Mouse (Mus musculus) limb, embryonic 13.5 days (tissue): ENCODE data around the gene St6galnac3. TPM values are rescaled to one million over a fixed set of nuclear protein-coding genes. Genes with fewer than 3 reads are reported as not detected.

Experiments used
- ATAC-seq: fragments of 200-750 bp; cut with Nextera tagmentation; 2 replicates; pipeline ENCODE4 v1.8.0; 2017; ENCODE audit warnings: low read depth, moderate number of reproducible peaks, moderate TSS enrichment; ENCODE audit not compliant: low FRiP score
- H3K27ac ChIP-seq: fragments of 300-500 bp; sonication (generic); 2 replicates; pipeline ENCODE4 v1.5.1; 2015; ENCODE audit warnings: inconsistent platforms, mild to moderate bottlenecking, moderate library complexity
- H3K27me3 ChIP-seq: fragments of 300-500 bp; sonication (generic); 2 replicates; pipeline ENCODE4 v1.6.1; 2015; ENCODE audit warnings: mild to moderate bottlenecking, inconsistent platforms
- H3K36me3 ChIP-seq: fragments of 300-500 bp; sonication (generic); 2 replicates; pipeline ENCODE4 v1.6.1; 2015; ENCODE audit warnings: inconsistent platforms, mild to moderate bottlenecking, moderate library complexity
- H3K4me1 ChIP-seq: fragments of 300-500 bp; sonication (generic); 2 replicates; pipeline ENCODE4 v1.6.1; 2015; ENCODE audit warnings: inconsistent platforms
- H3K4me2 ChIP-seq: fragments of 300-500 bp; sonication (generic); replicated peaks from 2 replicates; pipeline ENCODE4 v1.6.1; 2015; ENCODE audit warnings: inconsistent platforms, mild to moderate bottlenecking, moderate library complexity
- H3K4me3 ChIP-seq: fragments of 300-500 bp; sonication (generic); 2 replicates; pipeline ENCODE4 v1.5.1; 2015; ENCODE audit warnings: moderate library complexity, mild to moderate bottlenecking, inconsistent platforms
- H3K9ac ChIP-seq: fragments of 300-500 bp; sonication (generic); 2 replicates; pipeline ENCODE4 v1.6.1; 2015; ENCODE audit warnings: mild to moderate bottlenecking, inconsistent platforms
- H3K9me3 ChIP-seq: fragments of 300-500 bp; sonication (generic); 2 replicates; pipeline ENCODE4 v1.6.1; 2016; ENCODE audit warnings: inconsistent platforms
- WGBS: fragments of 180-500 bp; shearing (Covaris S2); methylation state at CpG from one replicate; pipeline ENCODE4 v1.1.7; 2015; 5-methylcytosine and 5-hydroxymethylcytosine counted together
- polyA plus RNA-seq: library from polyadenylated mRNA; unstranded; fragments of >200 nt; fragmentation: Nextera tagmentation; extraction: Ambion mirVana; gene quantifications from 2 replicates; pipeline ENCODE4 v1.2.1, GENCODE M21; 2015

St6galnac3 gene
- polyA plus RNA-seq, 1 experiment from 2014 or later, result 53.7 TPM

DNA sequence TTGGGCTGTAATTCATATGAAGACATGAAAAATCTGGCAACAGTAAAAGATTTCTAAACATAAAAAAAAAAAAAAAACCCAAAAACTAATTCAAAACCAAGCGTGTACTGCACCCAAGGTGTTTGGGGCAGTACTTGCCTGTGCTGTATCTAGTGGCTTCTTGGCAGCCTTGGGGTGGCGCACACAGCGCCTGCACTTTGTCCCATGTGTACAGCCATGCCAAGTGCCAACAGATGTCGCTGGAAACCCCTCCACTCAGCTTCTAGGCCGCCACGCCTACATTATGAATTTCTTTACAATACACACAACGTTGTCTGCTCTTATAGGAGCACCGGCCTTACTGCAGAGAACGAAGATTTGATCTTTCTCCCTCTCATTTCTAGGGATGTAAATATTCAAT is 130.4 kb downstream of the St6galnac3 start:
- H3K4me2 ChIP-seq, result no peak overlapping the region
- H3K4me3 ChIP-seq, result no peak overlapping the region
- peaks cover 15% of the 10 kb centered on the region; the same call in 1 of the 2 replicates for H3K4me1 ChIP-seq
- 81% methylated on average over 9 of the region's 9 CpGs for WGBS
- no peaks in the 10 kb centered on the region for H3K36me3 ChIP-seq
- ATAC-seq, result no peak
- no peaks in the 10 kb centered on the region for H3K9me3 ChIP-seq
- H3K27ac ChIP-seq, result no peak overlapping the region
- H3K27me3 ChIP-seq, result 0 out of 2 replicates have a peak, but pooled peaks cover under 1% of the 10 kb centered on the region
- H3K9ac ChIP-seq, result no peak overlapping the region

DNA sequence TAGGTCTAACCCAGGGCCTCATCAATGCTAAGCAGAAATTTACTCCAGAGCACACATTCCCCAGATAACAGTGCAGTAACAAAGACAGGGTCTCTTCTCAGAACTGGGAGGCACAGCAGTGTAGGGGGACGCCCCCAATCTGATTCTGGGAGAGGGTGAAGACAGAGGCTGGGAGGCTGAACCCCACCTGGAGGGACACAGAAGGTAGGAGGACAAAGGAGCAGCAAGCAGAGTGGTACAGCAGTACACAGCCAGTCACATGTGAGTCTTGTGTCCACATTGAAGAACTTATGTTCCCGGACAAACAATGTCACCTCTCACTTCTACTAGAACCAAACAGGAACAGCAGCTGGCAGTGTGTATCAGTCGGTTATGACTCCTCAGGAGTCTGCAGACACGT is 131.0 kb downstream of the St6galnac3 start:
- 77% methylated on average over 4 of the region's 4 CpGs for WGBS
- H3K27me3 ChIP-seq, result 0 out of 2 replicates have a peak, but pooled peaks cover 5% of the 10 kb centered on the region
- no peak for ATAC-seq

DNA sequence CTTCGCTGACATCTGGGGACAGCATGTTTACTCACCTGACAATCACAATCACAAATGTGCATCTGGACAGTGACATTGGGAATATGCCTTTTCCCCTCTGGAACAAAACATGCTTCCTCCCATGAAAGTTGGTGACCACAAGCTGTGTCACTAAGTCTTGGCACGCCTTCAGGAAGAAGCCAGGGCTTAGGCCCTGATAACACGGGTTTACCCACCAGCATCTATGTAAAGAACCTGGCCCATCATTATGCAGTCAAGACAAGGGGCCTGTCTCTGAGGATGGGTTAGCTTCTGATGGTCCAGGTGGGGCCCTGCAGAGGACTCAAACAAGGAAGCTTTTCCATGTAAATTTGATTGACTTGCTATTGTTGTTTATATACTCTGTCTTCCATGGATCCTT is 131.9 kb downstream of the St6galnac3 start:
- Histone ChIP-seq H3K36me3 (no peaks in the 10 kb centered on the region), H3K9me3 (no peaks in the 10 kb centered on the region), H3K27me3 (0 out of 2 replicates have a peak, but pooled peaks cover 5% of the 10 kb centered on the region), H3K4me1 (peaks cover 15% of the 10 kb centered on the region; the same call in 1 of the 2 replicates), H3K4me3 (no peak overlapping the region), H3K4me2 (no peak overlapping the region), H3K9ac (no peak overlapping the region), H3K27ac (no peak overlapping the region)
- WGBS, result 89% methylated on average over 3 of the region's 3 CpGs
- no peak for ATAC-seq

More for the DNA sequence above, 131.0 kb downstream of the St6galnac3 start:
- Histone ChIP-seq H3K9ac (no peak overlapping the region), H3K4me1 (peaks cover 15% of the 10 kb centered on the region; the same call in 1 of the 2 replicates), H3K36me3 (no peaks in the 10 kb centered on the region), H3K9me3 (no peaks in the 10 kb centered on the region), H3K4me2 (no peak overlapping the region), H3K27ac (no peak overlapping the region), H3K4me3 (no peak overlapping the region)

DNA sequence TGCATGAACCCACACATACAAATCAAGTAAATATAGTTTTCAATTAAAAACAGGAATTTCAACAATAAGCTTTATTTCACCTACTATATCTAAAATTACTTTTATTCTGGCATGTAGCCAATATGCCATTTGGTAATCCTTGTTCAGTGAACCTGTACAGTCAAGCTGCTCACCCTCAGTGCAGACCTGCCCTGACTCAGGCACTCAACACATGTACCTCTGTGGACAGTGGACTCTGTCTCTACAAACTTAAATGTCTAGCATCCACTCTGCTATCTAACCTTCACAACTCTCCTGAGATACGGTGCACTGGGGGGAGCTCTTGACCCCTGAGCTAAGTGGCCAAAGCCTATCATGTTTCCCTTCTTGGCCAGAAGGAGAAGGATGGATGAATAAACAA is 137.4 kb downstream of the St6galnac3 start:
- Histone ChIP-seq H3K9ac (no peak overlapping the region), H3K4me1 (peaks cover 28% of the 10 kb centered on the region), H3K27me3 (0 out of 2 replicates have a peak, but pooled peaks cover 5% of the 10 kb centered on the region), H3K27ac (no peak overlapping the region), H3K4me3 (no peak overlapping the region), H3K9me3 (no peaks in the 10 kb centered on the region), H3K4me2 (no peak overlapping the region), H3K36me3 (no peaks in the 10 kb centered on the region)
- ATAC-seq, result no peak
- 79% methylated on average over 1 of the region's 1 CpGs for WGBS

DNA sequence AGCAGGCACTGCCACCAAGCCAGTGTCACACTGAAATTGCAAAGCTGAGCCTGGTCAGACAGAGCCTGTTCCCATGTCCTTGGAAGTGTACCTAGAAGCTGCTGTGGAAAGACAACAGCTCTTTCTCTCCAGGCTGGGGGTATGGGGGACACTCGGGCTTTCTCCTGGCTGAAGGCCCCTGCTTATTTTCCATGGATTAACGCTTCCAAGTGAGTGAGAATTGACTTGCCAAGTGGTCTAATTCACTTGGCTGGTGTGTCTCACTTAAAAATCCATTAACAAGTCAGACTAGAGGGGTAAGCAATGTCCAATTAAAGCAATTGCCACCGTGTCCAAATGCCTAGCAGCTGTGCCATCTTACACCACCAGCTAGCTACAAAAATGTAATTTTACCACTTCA is 140.1 kb downstream of the St6galnac3 start:
- Histone ChIP-seq H3K36me3 (no peaks in the 10 kb centered on the region), H3K9ac (no peak overlapping the region), H3K27me3 (0 out of 2 replicates have a peak, but pooled peaks cover 5% of the 10 kb centered on the region), H3K4me1 (peaks cover 22% of the 10 kb centered on the region), H3K4me2 (no peak overlapping the region), H3K9me3 (no peaks in the 10 kb centered on the region), H3K27ac (no peak overlapping the region; the same call in 1 of the 2 replicates), H3K4me3 (no peak overlapping the region)
- 35% methylated on average over 3 of the region's 3 CpGs for WGBS
- ATAC-seq, result no peak

DNA sequence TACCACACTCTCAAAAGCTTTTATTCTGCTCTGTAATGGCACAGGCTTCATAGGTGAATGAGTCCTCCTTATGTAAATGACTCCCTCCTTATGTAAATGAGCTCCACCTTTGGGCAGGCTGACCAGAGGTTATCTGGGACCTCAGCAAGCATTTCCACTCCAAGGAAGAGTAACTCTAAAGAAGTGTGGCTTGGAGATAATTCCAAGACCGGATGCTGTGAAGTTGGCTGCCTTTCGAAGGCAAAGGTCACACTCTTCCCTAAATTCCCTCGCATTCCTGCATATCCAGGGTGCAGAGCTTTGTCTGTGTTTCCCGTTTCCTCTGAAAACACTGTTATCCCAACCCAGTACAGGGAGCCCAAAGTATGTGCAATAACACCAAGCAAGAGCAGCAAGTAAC is 142.9 kb downstream of the St6galnac3 start:
- no peaks in the 10 kb centered on the region for H3K27me3 ChIP-seq
- no peak overlapping the region for H3K9ac ChIP-seq
- 54% methylated on average over 4 of the region's 4 CpGs for WGBS
- peaks cover 18% of the 10 kb centered on the region for H3K4me1 ChIP-seq
- H3K4me2 ChIP-seq, result no peak overlapping the region
- peaks cover 6% of the 10 kb centered on the region; the same call in 1 of the 2 replicates for H3K9me3 ChIP-seq
- H3K4me3 ChIP-seq, result no peak overlapping the region
- no peaks in the 10 kb centered on the region for H3K36me3 ChIP-seq
- no peak overlapping the region for H3K27ac ChIP-seq
- no peak for ATAC-seq

DNA sequence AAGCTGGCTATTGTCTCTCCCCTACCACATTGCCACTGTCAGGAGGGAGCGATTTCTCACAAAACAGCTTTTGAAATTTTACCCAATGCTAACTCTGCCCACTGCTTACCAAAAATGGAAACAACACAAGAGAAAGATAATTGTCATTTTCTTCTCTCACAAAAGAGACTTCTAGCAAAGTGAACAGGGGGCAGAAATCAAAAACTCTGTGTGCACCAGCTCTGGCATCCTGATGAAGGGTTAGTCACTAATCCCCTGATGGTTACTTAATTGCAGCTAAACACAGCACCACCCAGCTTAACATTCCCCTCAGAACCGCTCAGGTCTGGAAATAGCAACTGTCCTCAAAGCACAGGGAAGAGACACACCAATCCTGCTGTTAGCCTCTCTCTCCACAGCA is 144.3 kb downstream of the St6galnac3 start:
- Histone ChIP-seq H3K9me3 (peaks cover 6% of the 10 kb centered on the region; the same call in 1 of the 2 replicates), H3K4me2 (no peak overlapping the region), H3K27me3 (no peaks in the 10 kb centered on the region), H3K4me1 (peaks cover 10% of the 10 kb centered on the region), H3K4me3 (no peak overlapping the region), H3K36me3 (no peaks in the 10 kb centered on the region), H3K27ac (no peak overlapping the region), H3K9ac (no peak overlapping the region)
- no peak for ATAC-seq
- WGBS, result 49% methylated on average over 2 of the region's 2 CpGs

DNA sequence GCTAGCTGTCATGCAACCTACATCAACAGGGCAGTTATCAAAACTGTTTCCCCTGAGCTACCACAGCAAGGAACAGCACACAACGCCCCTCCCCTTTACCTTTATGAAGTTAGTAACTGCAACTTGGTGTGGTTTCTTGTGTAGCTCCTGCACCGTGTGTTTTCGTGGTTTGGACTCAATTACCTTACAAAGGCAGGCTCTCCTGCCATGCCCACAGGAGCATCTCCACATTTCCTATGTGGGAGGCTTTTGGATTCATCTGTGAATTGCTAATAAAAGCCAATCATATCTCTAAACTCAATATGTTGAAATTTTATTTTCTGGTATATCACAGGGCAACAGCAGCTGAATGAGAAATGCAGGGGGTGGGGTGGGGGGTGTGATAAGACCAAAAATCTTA is 144.8 kb downstream of the St6galnac3 start:
- 82% methylated on average over 3 of the region's 3 CpGs for WGBS
- no peaks in the 10 kb centered on the region for H3K36me3 ChIP-seq
- no peak overlapping the region for H3K9ac ChIP-seq
- H3K4me1 ChIP-seq, result peaks cover 10% of the 10 kb centered on the region
- H3K27ac ChIP-seq, result no peak overlapping the region
- no peak for ATAC-seq
- no peaks in the 10 kb centered on the region for H3K27me3 ChIP-seq
- no peak overlapping the region for H3K4me2 ChIP-seq
- peaks cover 6% of the 10 kb centered on the region; the same call in 1 of the 2 replicates for H3K9me3 ChIP-seq
- no peak overlapping the region for H3K4me3 ChIP-seq

DNA sequence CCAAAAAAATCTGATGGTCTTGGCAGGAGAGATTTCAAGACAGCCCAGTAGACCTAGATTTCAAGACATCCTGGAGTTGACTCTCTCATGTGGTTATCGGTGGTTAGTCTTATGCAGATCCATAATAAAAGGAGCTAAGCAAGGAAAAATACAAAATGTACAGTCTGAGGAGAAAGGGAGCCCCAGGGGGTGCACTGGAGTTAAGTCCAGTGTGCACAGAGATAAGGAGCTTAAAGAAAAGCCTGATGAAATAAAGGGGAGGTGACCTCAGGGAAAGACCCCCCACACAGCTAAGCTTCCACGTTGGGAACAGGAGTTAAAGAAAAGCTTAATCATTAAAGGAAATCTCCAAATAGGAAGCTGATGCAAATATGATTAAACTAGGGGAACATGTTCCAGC is 147.7 kb downstream of the St6galnac3 start:
- Histone ChIP-seq H3K27ac (no peak overlapping the region), H3K27me3 (no peaks in the 10 kb centered on the region), H3K4me1 (peaks cover 7% of the 10 kb centered on the region), H3K9ac (no peak overlapping the region), H3K4me2 (no peak overlapping the region), H3K36me3 (no peaks in the 10 kb centered on the region), H3K9me3 (peaks cover 6% of the 10 kb centered on the region; the same call in 1 of the 2 replicates), H3K4me3 (no peak overlapping the region)
- no peak for ATAC-seq
- WGBS, result 70% methylated on average over 2 of the region's 2 CpGs

DNA sequence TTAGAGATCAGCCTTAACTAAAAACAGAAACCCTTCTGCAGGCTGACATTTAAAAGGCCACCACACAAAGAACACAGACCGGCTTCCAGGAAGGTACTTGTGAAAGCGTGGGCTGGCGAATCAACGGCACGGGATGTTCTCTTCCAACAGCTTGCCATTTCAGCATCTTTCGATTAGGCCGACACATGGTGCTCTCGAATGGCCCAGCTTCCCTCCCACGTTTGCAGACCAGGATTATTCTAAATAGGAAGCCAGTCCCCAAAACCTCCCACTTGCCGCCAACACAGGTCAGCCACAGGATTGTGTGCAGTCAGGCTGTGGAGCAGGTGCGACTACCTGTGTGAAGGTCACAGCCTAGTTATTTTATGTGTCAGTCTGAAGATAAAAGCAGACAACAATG is 153.8 kb downstream of the St6galnac3 start:
- ATAC-seq, result no peak
- H3K9ac ChIP-seq, result no peak overlapping the region
- no peaks in the 10 kb centered on the region for H3K27me3 ChIP-seq
- no peaks in the 10 kb centered on the region for H3K9me3 ChIP-seq
- no peak overlapping the region for H3K27ac ChIP-seq
- WGBS, result 89% methylated on average over 11 of the region's 11 CpGs
- no peak overlapping the region for H3K4me2 ChIP-seq
- peaks cover 3% of the 10 kb centered on the region; the same call in 1 of the 2 replicates for H3K4me1 ChIP-seq
- no peak overlapping the region for H3K4me3 ChIP-seq
- H3K36me3 ChIP-seq, result no peaks in the 10 kb centered on the region

DNA sequence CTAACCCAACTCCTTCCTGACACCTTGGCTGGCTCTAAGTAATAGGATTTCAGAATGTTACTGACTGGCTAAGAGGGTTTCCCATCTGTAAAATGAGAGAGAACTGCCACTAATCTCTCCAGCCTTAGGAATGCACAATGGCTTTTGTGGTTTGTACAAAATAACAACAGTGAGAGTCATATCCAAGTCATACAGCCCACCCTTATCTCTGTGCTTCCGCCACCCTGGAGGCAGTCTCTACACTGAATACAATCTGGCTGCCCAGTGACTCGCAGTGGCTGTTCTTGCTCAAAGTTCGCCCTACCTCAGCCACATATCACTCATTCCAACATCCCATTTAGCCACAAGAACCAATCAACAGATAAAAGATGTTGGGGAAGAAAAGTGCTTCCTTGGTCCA is 156.2 kb downstream of the St6galnac3 start:
- 93% methylated on average over 3 of the region's 3 CpGs for WGBS
- ATAC-seq, result no peak
- Histone ChIP-seq H3K9ac (no peak overlapping the region), H3K4me2 (no peak overlapping the region), H3K27me3 (no peaks in the 10 kb centered on the region), H3K27ac (no peak overlapping the region), H3K9me3 (no peaks in the 10 kb centered on the region), H3K4me1 (peaks cover 3% of the 10 kb centered on the region; the same call in 1 of the 2 replicates), H3K36me3 (no peaks in the 10 kb centered on the region), H3K4me3 (no peak overlapping the region)

DNA sequence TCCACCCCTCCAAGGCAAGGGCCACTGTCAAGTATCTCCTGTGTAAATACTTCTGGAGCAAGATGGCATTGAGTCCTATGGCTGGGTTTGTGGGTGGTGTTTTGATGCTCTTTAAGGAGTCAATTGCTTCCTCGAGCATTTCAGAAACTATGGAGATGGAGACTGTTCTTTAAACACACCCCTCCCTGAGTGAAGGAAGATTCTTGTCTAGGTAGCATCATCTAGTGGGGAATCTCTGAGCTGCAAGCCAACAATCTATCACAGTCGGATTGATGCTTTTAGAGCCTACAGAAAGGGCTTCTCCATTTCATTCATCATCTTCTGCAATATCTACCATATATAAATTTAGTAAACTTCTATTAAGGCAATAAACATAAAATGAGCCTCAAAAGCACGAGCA is 157.1 kb downstream of the St6galnac3 start:
- Histone ChIP-seq H3K9ac (no peak overlapping the region), H3K4me3 (no peak overlapping the region), H3K27ac (no peak overlapping the region), H3K4me2 (no peak overlapping the region), H3K4me1 (peaks cover 3% of the 10 kb centered on the region; the same call in 1 of the 2 replicates), H3K9me3 (no peaks in the 10 kb centered on the region), H3K27me3 (no peaks in the 10 kb centered on the region), H3K36me3 (no peaks in the 10 kb centered on the region)
- 74% methylated on average over 3 of the region's 3 CpGs for WGBS
- ATAC-seq, result no peak

DNA sequence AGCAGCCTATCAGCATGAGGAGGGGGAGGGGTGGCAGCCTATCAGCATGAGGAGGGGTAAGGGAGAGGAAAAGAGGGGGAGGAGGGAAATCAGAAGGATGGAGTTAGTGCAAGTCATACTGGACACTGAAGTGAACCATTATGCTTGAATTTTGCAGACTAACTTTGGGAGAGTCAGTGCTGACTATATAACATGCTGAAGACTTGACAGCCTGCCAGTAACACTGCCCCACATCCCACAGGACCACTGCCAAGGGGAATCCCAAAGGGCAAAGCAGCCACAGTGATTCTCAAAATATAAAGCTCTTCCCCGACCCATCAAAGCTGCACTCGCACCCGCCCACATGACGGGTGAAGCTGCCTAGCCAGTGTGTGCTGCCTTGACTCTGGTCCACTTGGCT is 157.5 kb downstream of the St6galnac3 start:
- Histone ChIP-seq H3K4me1 (peaks cover 3% of the 10 kb centered on the region; the same call in 1 of the 2 replicates), H3K4me3 (no peak overlapping the region), H3K9ac (no peak overlapping the region), H3K36me3 (no peaks in the 10 kb centered on the region), H3K27me3 (no peaks in the 10 kb centered on the region), H3K4me2 (no peak overlapping the region), H3K9me3 (no peaks in the 10 kb centered on the region), H3K27ac (no peak overlapping the region)
- ATAC-seq, result no peak
- 79% methylated on average over 4 of the region's 4 CpGs for WGBS
